Mouse (Mus musculus) bone marrow, adult 2 months (tissue): Measurements from ENCODE around the gene Pinlyp.

Experiments
- CTCF ChIP-seq: fragments of 200-500 bp; IDR thresholded peaks from 2 replicates; pipeline ENCODE4 v1.5.1; 2011; ENCODE audit warnings: low read length, control low read depth; ENCODE audit not compliant: control insufficient read depth, insufficient read depth
- POLR2A ChIP-seq: fragments of 200-500 bp; IDR thresholded peaks from 2 replicates; pipeline ENCODE4 v1.6.1; 2011; ENCODE audit warnings: low read depth, mild to moderate bottlenecking, control low read depth, low read length, borderline replicate concordance; ENCODE audit not compliant: control insufficient read depth

GRCm38 (mm10) chr7:24591735-24592134 lies 45.8 kb upstream of the Pinlyp start:
- TF ChIP-seq CTCF, result no peak
- TF ChIP-seq POLR2A, result no peak
